Mouse (Mus musculus): Measurements from ENCODE around the gene Pgghg. TPM values are rescaled to one million over a fixed set of nuclear protein-coding genes. Genes with fewer than 3 reads are reported as not detected.
A peak's percentile ranks its signal among the peaks of the same experiment; 100 is the strongest.

The Pgghg gene
- polyA plus RNA-seq, 1 experiment from 2014 or later = 23.0 TPM

- H3K27me3 ChIP-seq = no peaks in the 10 kb centered on the region
- H3K4me3 ChIP-seq = no peak overlapping the region
- no peak overlapping the region for H3K4me2 ChIP-seq (replicated peaks)
- H3K9me3 ChIP-seq = no peaks in the 10 kb centered on the region
- no peak overlapping the region for H3K27ac ChIP-seq
- no peak overlapping the region for H3K9ac ChIP-seq
- 85% methylated on average over 6 of the region's 6 CpGs for WGBS
- peaks cover 63% of the 10 kb centered on the region for H3K36me3 ChIP-seq
- peaks cover 39% of the 10 kb centered on the region for H3K4me1 ChIP-seq
- no peak for ATAC-seq (ENCODE audit: insufficient number of reproducible peaks, insufficient read depth, low FRiP score, low TSS enrichment)
Observed at GRCm38 (mm10) chr7:140949255-140949654, 8.1 kb downstream of the Pgghg start.

GRCm38 (mm10) chr7:140949824-140950530 lies 8.8 kb downstream of the Pgghg start, which contains the start of gene Ifitm5:
Ifitm5 (minus strand) TSS chr7:140950291.
- Histone ChIP-seq H3K4me3 (no peak within 1 kb of the TSS), H3K27ac (peak within 1 kb of the TSS; percentile 46; the same call in 1 of the 2 replicates), H3K4me2 (replicated peaks) (no peak within 1 kb of the TSS), H3K9ac (no peak within 1 kb of the TSS), H3K27me3 (no peaks in the 10 kb centered on the region), H3K36me3 (peaks cover 59% of the 10 kb centered on the region), H3K9me3 (no peaks in the 10 kb centered on the region), H3K4me1 (peaks cover 45% of the 10 kb centered on the region)
- WGBS = 86% methylated on average over 16 of the region's 16 CpGs
- ATAC-seq (ENCODE audit: insufficient number of reproducible peaks, insufficient read depth, low FRiP score, low TSS enrichment) = no peak

GRCm38 (mm10) chr7:140951051-140951450 lies 9.9 kb downstream of the Pgghg start:
- Histone ChIP-seq H3K9ac (no peak overlapping the region), H3K4me3 (no peak overlapping the region), H3K9me3 (no peaks in the 10 kb centered on the region), H3K27ac (peak overlapping the region; percentile 46; the same call in 1 of the 2 replicates), H3K4me1 (peaks cover 46% of the 10 kb centered on the region), H3K27me3 (no peaks in the 10 kb centered on the region), H3K4me2 (replicated peaks) (no peak overlapping the region), H3K36me3 (peaks cover 51% of the 10 kb centered on the region)
- 38% methylated on average over 8 of the region's 8 CpGs for WGBS
- ATAC-seq (ENCODE audit: insufficient number of reproducible peaks, insufficient read depth, low FRiP score, low TSS enrichment) = no peak

- no peak for ATAC-seq (ENCODE audit: insufficient number of reproducible peaks, insufficient read depth, low FRiP score, low TSS enrichment)
- 63% methylated on average over 6 of the region's 6 CpGs for WGBS
- Histone ChIP-seq H3K27ac (no peak overlapping the region), H3K4me1 (peaks cover 53% of the 10 kb centered on the region), H3K27me3 (no peaks in the 10 kb centered on the region), H3K4me3 (no peak overlapping the region), H3K9ac (no peak overlapping the region), H3K36me3 (peaks cover 44% of the 10 kb centered on the region), H3K9me3 (no peaks in the 10 kb centered on the region), H3K4me2 (replicated peaks) (no peak overlapping the region)
Observed at GRCm38 (mm10) chr7:140951765-140952164, 10.6 kb downstream of the Pgghg start.

GRCm38 (mm10) chr7:140952441-140952840 lies 11.2 kb downstream of the Pgghg start:
- no peaks in the 10 kb centered on the region for H3K27me3 ChIP-seq
- H3K27ac ChIP-seq = no peak overlapping the region
- no peaks in the 10 kb centered on the region for H3K9me3 ChIP-seq
- no peak for ATAC-seq (ENCODE audit: insufficient number of reproducible peaks, insufficient read depth, low FRiP score, low TSS enrichment)
- H3K4me2 ChIP-seq (replicated peaks) = no peak overlapping the region
- WGBS = 80% methylated on average over 6 of the region's 7 CpGs
- peaks cover 53% of the 10 kb centered on the region for H3K4me1 ChIP-seq
- no peak overlapping the region for H3K9ac ChIP-seq
- peaks cover 37% of the 10 kb centered on the region for H3K36me3 ChIP-seq
- H3K4me3 ChIP-seq = no peak overlapping the region

- H3K27me3 ChIP-seq = no peaks in the 10 kb centered on the region
- WGBS = 78% methylated on average over 11 of the region's 11 CpGs
- H3K27ac ChIP-seq = no peak overlapping the region
- H3K9me3 ChIP-seq = no peaks in the 10 kb centered on the region
- no peak overlapping the region for H3K9ac ChIP-seq
- H3K36me3 ChIP-seq = peaks cover 30% of the 10 kb centered on the region
- 0 out of 2 replicates have a peak overlapping the region, but pooled peaks have one; percentile 87 for H3K4me2 ChIP-seq (replicated peaks)
- ATAC-seq (ENCODE audit: insufficient number of reproducible peaks, insufficient read depth, low FRiP score, low TSS enrichment) = no peak
- H3K4me3 ChIP-seq = no peak overlapping the region
- peaks cover 53% of the 10 kb centered on the region for H3K4me1 ChIP-seq
Observed at GRCm38 (mm10) chr7:140953133-140953532, 11.9 kb downstream of the Pgghg start.

GRCm38 (mm10) chr7:140953800-140954732 lies 12.9 kb downstream of the Pgghg start:
- no peak for ATAC-seq (ENCODE audit: insufficient number of reproducible peaks, insufficient read depth, low FRiP score, low TSS enrichment)
- peaks cover 53% of the 10 kb centered on the region for H3K4me1 ChIP-seq
- 57% methylated on average over 15 of the region's 15 CpGs for WGBS
- peak overlapping the region; percentile 48; the same call in 1 of the 2 replicates for H3K27ac ChIP-seq
- peak overlapping the region; percentile 78 for H3K9ac ChIP-seq
- H3K4me3 ChIP-seq = peak overlapping the region; percentile 66
- H3K4me2 ChIP-seq (replicated peaks) = peak overlapping the region; percentile 87
- no peaks in the 10 kb centered on the region for H3K27me3 ChIP-seq
- H3K36me3 ChIP-seq = peaks cover 21% of the 10 kb centered on the region
- no peaks in the 10 kb centered on the region for H3K9me3 ChIP-seq

GRCm38 (mm10) chr7:140954733-140955071 lies 13.5 kb downstream of the Pgghg start:
- Histone ChIP-seq H3K27ac (peak overlapping the region; percentile 96), H3K9me3 (no peaks in the 10 kb centered on the region), H3K4me1 (peaks cover 53% of the 10 kb centered on the region), H3K9ac (peak overlapping the region; percentile 78), H3K36me3 (peaks cover 15% of the 10 kb centered on the region), H3K27me3 (no peaks in the 10 kb centered on the region), H3K4me3 (peak overlapping the region; percentile 66), H3K4me2 (replicated peaks) (peak overlapping the region; percentile 87)
- 8% methylated on average over 9 of the region's 9 CpGs for WGBS
- ATAC-seq (ENCODE audit: insufficient number of reproducible peaks, insufficient read depth, low FRiP score, low TSS enrichment) = no peak

- H3K4me1 ChIP-seq = peaks cover 47% of the 10 kb centered on the region
- H3K36me3 ChIP-seq = peaks cover 8% of the 10 kb centered on the region
- peak overlapping the region; percentile 96 for H3K27ac ChIP-seq
- WGBS = 10% methylated on average over 17 of the region's 17 CpGs
- no peaks in the 10 kb centered on the region for H3K27me3 ChIP-seq
- H3K9ac ChIP-seq = peak overlapping the region; percentile 78
- peak overlapping the region; percentile 66 for H3K4me3 ChIP-seq
- peak overlapping the region; percentile 87 for H3K4me2 ChIP-seq (replicated peaks)
- peak; percentile 36; the same call in 1 of the 2 replicates for ATAC-seq (ENCODE audit: insufficient number of reproducible peaks, insufficient read depth, low FRiP score, low TSS enrichment)
- no peaks in the 10 kb centered on the region for H3K9me3 ChIP-seq
Observed at GRCm38 (mm10) chr7:140955342-140955741, 14.2 kb downstream of the Pgghg start.

- H3K4me1 ChIP-seq = peaks cover 42% of the 10 kb centered on the region
- ATAC-seq (ENCODE audit: insufficient number of reproducible peaks, insufficient read depth, low FRiP score, low TSS enrichment) = peak; percentile 80
- H3K4me3 ChIP-seq = peak within 1 kb of the TSS; percentile 66
- H3K9ac ChIP-seq = peak within 1 kb of the TSS; percentile 78
- peak within 1 kb of the TSS; percentile 87 for H3K4me2 ChIP-seq (replicated peaks)
- H3K36me3 ChIP-seq = peaks cover 7% of the 10 kb centered on the region; the same call in 1 of the 2 replicates
- peak within 1 kb of the TSS; percentile 96 for H3K27ac ChIP-seq
- 7% methylated on average over 11 of the region's 11 CpGs for WGBS
- H3K9me3 ChIP-seq = no peaks in the 10 kb centered on the region
- no peaks in the 10 kb centered on the region for H3K27me3 ChIP-seq
Observed at GRCm38 (mm10) chr7:140955758-140956555, 14.8 kb downstream of the Pgghg start, which contains the start of the genes Gm45717 and Ifitm2. Gm45717 (minus strand) TSS chr7:140955937. Ifitm2 (minus strand) TSS chr7:140955987.

- Histone ChIP-seq H3K4me2 (replicated peaks) (peak overlapping the region; percentile 87), H3K4me3 (0 out of 2 replicates have a peak overlapping the region, but pooled peaks have one; percentile 66)
Observed at GRCm38 (mm10) chr7:140956556-140956869, 15.3 kb downstream of the Pgghg start.

More at GRCm38 (mm10) chr7:140956556-140956869, 15.3 kb downstream of the Pgghg start:
- H3K9me3 ChIP-seq = no peaks in the 10 kb centered on the region
- no peaks in the 10 kb centered on the region for H3K27me3 ChIP-seq
- H3K27ac ChIP-seq = peak overlapping the region; percentile 96
- 34% methylated on average over 6 of the region's 6 CpGs for WGBS
- H3K36me3 ChIP-seq = peaks cover 7% of the 10 kb centered on the region; the same call in 1 of the 2 replicates
- H3K4me1 ChIP-seq = peaks cover 36% of the 10 kb centered on the region
- H3K9ac ChIP-seq = no peak overlapping the region
- ATAC-seq (ENCODE audit: insufficient number of reproducible peaks, insufficient read depth, low FRiP score, low TSS enrichment) = peak; percentile 1; the same call in 1 of the 2 replicates

All from embryonic facial prominence, embryonic 12.5 days (tissue).